Mouse (Mus musculus): Measurements from ENCODE around the gene Unc79. TPM values are rescaled to one million over a fixed set of nuclear protein-coding genes. Genes with fewer than 3 reads are reported as not detected.

Unc79 gene
- polyA plus RNA-seq, 1 experiment from 2014 or later = 7.4 TPM

- H3K4me3 ChIP-seq (ENCODE audit: low read depth, low read length) = no peak overlapping the region
- H3K9ac ChIP-seq (ENCODE audit: low read depth, low read length) = no peak overlapping the region
- ATAC-seq = peak; percentile 50; the same call in 1 of the 2 replicates
- no peak overlapping the region for H3K4me2 ChIP-seq (ENCODE audit: low read length)
- peak overlapping the region; percentile 33; the same call in 1 of the 2 replicates for H3K27ac ChIP-seq (ENCODE audit: low read length)
- no peaks in the 10 kb centered on the region; the same call in 1 of the 2 replicates for H3K4me1 ChIP-seq (ENCODE audit: control insufficient read depth, insufficient read depth, low read length)
- WGBS = 79% methylated on average over 21 of the region's 21 CpGs
- peaks cover 11% of the 10 kb centered on the region; the same call in 1 of the 2 replicates for H3K36me3 ChIP-seq (ENCODE audit: control insufficient read depth, insufficient read depth, low read length)
- H3K27me3 ChIP-seq (ENCODE audit: control insufficient read depth, insufficient read depth, low read depth, low read length) = no peaks in the 10 kb centered on the region
- no peaks in the 10 kb centered on the region for H3K9me3 ChIP-seq (replicated peaks; ENCODE audit: control insufficient read depth, low read length, poor library complexity, severe bottlenecking)
These were observed 110.8 kb downstream of the Unc79 start for GRCm38 (mm10) chr12:103059321-103060053.

- H3K9me3 ChIP-seq (replicated peaks; ENCODE audit: control insufficient read depth, low read length, poor library complexity, severe bottlenecking) = no peaks in the 10 kb centered on the region
- no peak overlapping the region for H3K4me3 ChIP-seq (ENCODE audit: low read depth, low read length)
- H3K9ac ChIP-seq (ENCODE audit: low read depth, low read length) = no peak overlapping the region
- no peak overlapping the region for H3K4me2 ChIP-seq (ENCODE audit: low read length)
- H3K27me3 ChIP-seq (ENCODE audit: control insufficient read depth, insufficient read depth, low read depth, low read length) = no peaks in the 10 kb centered on the region
- no peak overlapping the region for H3K27ac ChIP-seq (ENCODE audit: low read length)
- 90% methylated on average over 10 of the region's 10 CpGs for WGBS
- peaks cover 11% of the 10 kb centered on the region; the same call in 1 of the 2 replicates for H3K36me3 ChIP-seq (ENCODE audit: control insufficient read depth, insufficient read depth, low read length)
- no peaks in the 10 kb centered on the region; the same call in 1 of the 2 replicates for H3K4me1 ChIP-seq (ENCODE audit: control insufficient read depth, insufficient read depth, low read length)
- no peak for ATAC-seq
These were observed 112.1 kb downstream of the Unc79 start for GRCm38 (mm10) chr12:103060791-103061190.

- 44% methylated on average over 4 of the region's 4 CpGs for WGBS
- Histone ChIP-seq H3K4me3 (ENCODE audit: low read depth, low read length) (no peak overlapping the region), H3K9me3 (replicated peaks; ENCODE audit: control insufficient read depth, low read length, poor library complexity, severe bottlenecking) (no peaks in the 10 kb centered on the region), H3K4me2 (ENCODE audit: low read length) (no peak overlapping the region), H3K27me3 (ENCODE audit: control insufficient read depth, insufficient read depth, low read depth, low read length) (no peaks in the 10 kb centered on the region), H3K9ac (ENCODE audit: low read depth, low read length) (no peak overlapping the region), H3K36me3 (ENCODE audit: control insufficient read depth, insufficient read depth, low read length) (peaks cover 11% of the 10 kb centered on the region; the same call in 1 of the 2 replicates), H3K27ac (ENCODE audit: low read length) (no peak overlapping the region), H3K4me1 (ENCODE audit: control insufficient read depth, insufficient read depth, low read length) (no peaks in the 10 kb centered on the region; the same call in 1 of the 2 replicates)
- no peak for ATAC-seq
These were observed 113.5 kb downstream of the Unc79 start for GRCm38 (mm10) chr12:103062133-103062532.

DNA sequence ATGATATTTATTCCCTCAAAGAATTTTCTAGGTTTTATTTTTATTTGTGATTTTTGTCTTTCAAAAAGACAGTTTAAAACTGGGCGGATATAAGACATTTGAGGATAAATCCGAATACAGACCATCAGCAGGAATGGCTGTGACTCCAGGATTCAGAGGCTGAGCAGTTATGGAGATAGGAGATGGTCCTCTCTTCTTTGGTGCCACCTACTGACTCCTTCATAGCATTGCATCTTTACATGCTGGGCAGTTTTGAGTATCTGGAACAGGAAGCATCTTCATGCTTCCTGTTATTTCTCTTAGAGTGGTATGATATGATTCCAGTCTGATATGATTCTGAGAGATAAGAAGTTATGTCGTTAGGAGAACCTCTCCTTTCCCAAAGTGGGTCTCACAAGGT, 116.3 kb downstream of the Unc79 start:
- H3K9ac ChIP-seq (ENCODE audit: low read depth, low read length) = no peak overlapping the region

DNA sequence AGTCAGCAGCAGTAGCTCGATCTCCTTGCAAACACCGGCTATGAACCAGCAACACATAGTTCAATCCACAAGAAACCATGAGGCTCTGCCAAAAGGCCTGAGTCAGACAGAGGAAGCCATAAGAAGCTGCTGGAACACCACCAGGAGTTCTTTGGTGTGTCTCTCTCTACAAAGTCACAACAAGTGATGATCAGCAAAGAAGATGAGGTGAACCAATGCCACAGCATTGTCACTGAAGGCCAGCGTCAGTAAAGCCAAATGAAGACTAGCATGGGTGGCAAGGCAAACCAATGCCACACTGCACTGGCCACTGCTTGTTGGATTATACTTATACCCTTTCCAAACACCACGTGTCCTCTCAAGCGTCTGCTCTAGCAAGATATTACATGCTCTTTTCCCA, 119.5 kb downstream of the Unc79 start:
- Histone ChIP-seq H3K4me1 (ENCODE audit: control insufficient read depth, insufficient read depth, low read length) (no peaks in the 10 kb centered on the region), H3K4me3 (ENCODE audit: low read depth, low read length) (no peak overlapping the region), H3K27ac (ENCODE audit: low read length) (no peak overlapping the region), H3K4me2 (ENCODE audit: low read length) (no peak overlapping the region), H3K27me3 (ENCODE audit: control insufficient read depth, insufficient read depth, low read depth, low read length) (no peaks in the 10 kb centered on the region), H3K36me3 (ENCODE audit: control insufficient read depth, insufficient read depth, low read length) (peaks cover 13% of the 10 kb centered on the region; the same call in 1 of the 2 replicates), H3K9me3 (replicated peaks; ENCODE audit: control insufficient read depth, low read length, poor library complexity, severe bottlenecking) (no peaks in the 10 kb centered on the region), H3K9ac (ENCODE audit: low read depth, low read length) (no peak overlapping the region)
- ATAC-seq = no peak
- WGBS = 89% methylated on average over 5 of the region's 5 CpGs

More for the DNA sequence above, 116.3 kb downstream of the Unc79 start:
- Histone ChIP-seq H3K4me1 (ENCODE audit: control insufficient read depth, insufficient read depth, low read length) (no peaks in the 10 kb centered on the region; the same call in 1 of the 2 replicates), H3K9me3 (replicated peaks; ENCODE audit: control insufficient read depth, low read length, poor library complexity, severe bottlenecking) (no peaks in the 10 kb centered on the region), H3K27ac (ENCODE audit: low read length) (no peak overlapping the region), H3K4me2 (ENCODE audit: low read length) (no peak overlapping the region), H3K4me3 (ENCODE audit: low read depth, low read length) (no peak overlapping the region), H3K27me3 (ENCODE audit: control insufficient read depth, insufficient read depth, low read depth, low read length) (no peaks in the 10 kb centered on the region), H3K36me3 (ENCODE audit: control insufficient read depth, insufficient read depth, low read length) (peaks cover 11% of the 10 kb centered on the region; the same call in 1 of the 2 replicates)
- WGBS = 13% methylated on average over 3 of the region's 3 CpGs
- peak; percentile 78 for ATAC-seq

DNA sequence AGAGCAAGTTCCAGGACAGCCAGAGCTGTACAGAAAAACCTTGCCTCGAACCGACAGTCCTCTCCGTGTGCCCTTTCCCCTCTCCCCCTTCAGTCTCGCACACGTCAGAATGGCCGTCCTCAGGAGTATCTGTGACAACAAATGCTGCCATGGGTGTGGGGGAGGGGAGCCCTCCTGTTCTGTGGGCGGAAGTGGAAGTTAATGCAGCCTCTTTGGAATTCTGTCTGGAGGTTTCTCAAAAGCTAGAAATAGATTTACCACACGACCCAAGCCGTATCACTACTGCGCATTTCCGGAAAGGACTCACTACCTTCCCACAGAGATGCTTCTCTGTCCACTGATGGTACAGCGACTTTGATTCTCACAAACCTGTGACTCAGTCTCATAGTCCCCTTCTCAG, 120.9 kb downstream of the Unc79 start:
- Histone ChIP-seq H3K4me3 (ENCODE audit: low read depth, low read length) (no peak overlapping the region), H3K4me1 (ENCODE audit: control insufficient read depth, insufficient read depth, low read length) (no peaks in the 10 kb centered on the region), H3K27me3 (ENCODE audit: control insufficient read depth, insufficient read depth, low read depth, low read length) (no peaks in the 10 kb centered on the region), H3K27ac (ENCODE audit: low read length) (no peak overlapping the region), H3K36me3 (ENCODE audit: control insufficient read depth, insufficient read depth, low read length) (peaks cover 14% of the 10 kb centered on the region), H3K9me3 (replicated peaks; ENCODE audit: control insufficient read depth, low read length, poor library complexity, severe bottlenecking) (no peaks in the 10 kb centered on the region), H3K4me2 (ENCODE audit: low read length) (no peak overlapping the region), H3K9ac (ENCODE audit: low read depth, low read length) (no peak overlapping the region)
- no peak for ATAC-seq
- WGBS = 71% methylated on average over 12 of the region's 12 CpGs

DNA sequence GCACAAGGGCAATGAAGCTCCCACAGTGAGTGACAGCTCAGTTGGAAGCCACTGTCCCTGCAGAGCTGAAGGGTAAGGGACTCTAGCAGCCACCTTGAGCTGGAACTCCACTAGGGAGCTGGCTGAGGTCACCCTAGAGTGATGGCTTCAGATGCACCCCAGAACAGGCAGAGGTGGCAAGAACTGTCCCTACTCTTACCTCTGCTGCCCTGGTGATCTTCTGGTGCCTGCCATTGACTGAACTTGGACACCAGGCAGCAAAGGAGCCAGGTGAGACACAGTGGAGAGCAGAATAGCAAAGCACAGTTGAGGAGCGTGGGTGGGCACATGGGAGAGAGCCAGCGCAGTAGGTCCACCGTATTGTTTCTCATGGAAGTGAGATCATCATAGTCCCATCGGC, 125.3 kb downstream of the Unc79 start:
- Histone ChIP-seq H3K9ac (ENCODE audit: low read depth, low read length) (no peak overlapping the region), H3K9me3 (replicated peaks; ENCODE audit: control insufficient read depth, low read length, poor library complexity, severe bottlenecking) (no peaks in the 10 kb centered on the region), H3K36me3 (ENCODE audit: control insufficient read depth, insufficient read depth, low read length) (peaks cover 16% of the 10 kb centered on the region), H3K4me1 (ENCODE audit: control insufficient read depth, insufficient read depth, low read length) (no peaks in the 10 kb centered on the region), H3K27ac (ENCODE audit: low read length) (no peak overlapping the region), H3K27me3 (ENCODE audit: control insufficient read depth, insufficient read depth, low read depth, low read length) (no peaks in the 10 kb centered on the region), H3K4me2 (ENCODE audit: low read length) (no peak overlapping the region), H3K4me3 (ENCODE audit: low read depth, low read length) (no peak overlapping the region)
- no peak for ATAC-seq
- 95% methylated on average over 4 of the region's 4 CpGs for WGBS

DNA sequence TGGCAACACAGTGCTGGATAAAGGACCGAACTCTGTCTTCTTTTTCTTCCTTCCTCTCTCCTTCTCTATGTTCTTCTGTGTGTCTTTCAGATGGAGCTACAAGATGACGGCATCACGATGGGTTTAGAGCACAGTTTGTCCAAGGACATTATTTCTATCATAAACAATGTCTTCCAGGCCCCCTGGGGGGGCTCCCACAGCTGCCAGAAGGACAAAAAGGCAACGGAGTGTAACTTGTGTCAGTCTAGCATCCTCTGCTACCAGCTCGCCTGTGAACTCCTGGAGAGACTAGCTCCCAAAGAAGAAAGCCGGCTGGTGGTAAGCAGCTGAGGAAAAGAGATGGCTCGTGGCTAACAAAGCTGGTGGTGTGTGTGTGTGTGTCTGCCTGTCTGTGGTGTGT, 130.1 kb downstream of the Unc79 start:
- Histone ChIP-seq H3K27me3 (ENCODE audit: control insufficient read depth, insufficient read depth, low read depth, low read length) (no peaks in the 10 kb centered on the region), H3K9me3 (replicated peaks; ENCODE audit: control insufficient read depth, low read length, poor library complexity, severe bottlenecking) (no peaks in the 10 kb centered on the region), H3K4me1 (ENCODE audit: control insufficient read depth, insufficient read depth, low read length) (no peaks in the 10 kb centered on the region), H3K4me3 (ENCODE audit: low read depth, low read length) (no peak overlapping the region), H3K27ac (ENCODE audit: low read length) (no peak overlapping the region), H3K9ac (ENCODE audit: low read depth, low read length) (no peak overlapping the region), H3K4me2 (ENCODE audit: low read length) (no peak overlapping the region), H3K36me3 (ENCODE audit: control insufficient read depth, insufficient read depth, low read length) (peaks cover 8% of the 10 kb centered on the region)
- no peak for ATAC-seq
- WGBS = 33% methylated on average over 7 of the region's 7 CpGs

DNA sequence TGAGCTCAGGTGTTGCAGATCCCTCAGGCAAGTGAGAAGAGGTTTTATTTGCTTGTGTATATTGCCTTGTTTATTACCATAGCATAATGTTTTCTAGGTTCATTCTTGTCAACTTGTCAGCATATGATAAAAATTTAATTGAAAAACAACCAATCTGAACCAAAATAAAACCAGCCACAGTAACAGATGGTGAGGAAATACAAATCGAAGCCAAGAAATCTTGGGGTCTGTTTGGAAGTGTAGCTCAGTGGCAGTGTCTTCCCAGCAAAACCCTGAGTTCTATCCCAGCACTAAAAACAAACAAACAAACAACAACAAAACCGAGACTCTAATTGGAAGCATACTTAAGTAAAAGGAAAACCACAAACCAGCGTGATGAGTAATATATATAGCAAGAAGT, 131.4 kb downstream of the Unc79 start:
- no peaks in the 10 kb centered on the region for H3K9me3 ChIP-seq (replicated peaks; ENCODE audit: control insufficient read depth, low read length, poor library complexity, severe bottlenecking)
- 91% methylated on average over 3 of the region's 3 CpGs for WGBS
- no peaks in the 10 kb centered on the region for H3K27me3 ChIP-seq (ENCODE audit: control insufficient read depth, insufficient read depth, low read depth, low read length)
- no peaks in the 10 kb centered on the region for H3K4me1 ChIP-seq (ENCODE audit: control insufficient read depth, insufficient read depth, low read length)
- no peak overlapping the region for H3K9ac ChIP-seq (ENCODE audit: low read depth, low read length)
- ATAC-seq = no peak
- no peak overlapping the region for H3K4me2 ChIP-seq (ENCODE audit: low read length)
- H3K4me3 ChIP-seq (ENCODE audit: low read depth, low read length) = no peak overlapping the region
- H3K27ac ChIP-seq (ENCODE audit: low read length) = no peak overlapping the region
- peaks cover 6% of the 10 kb centered on the region; the same call in 1 of the 2 replicates for H3K36me3 ChIP-seq (ENCODE audit: control insufficient read depth, insufficient read depth, low read length)
